Mouse (Mus musculus) adrenal gland, postnatal 10 days (tissue): Measurements from ENCODE around the gene S1pr2. TPM values are rescaled to one million over a fixed set of nuclear protein-coding genes. Genes with fewer than 3 reads are reported as not detected.
"Not testable (repeated sequence)": the region's sequence is repeated elsewhere in the genome, so short reads cannot be mapped to it uniquely, and the experiment has no call there.

ENCODE experiments used
- DNase-seq: peaks from one replicate; pipeline ENCODE4 v3.0.0; 2021; ENCODE audit warnings: mixed read lengths
- long read RNA-seq, 2 experiments: library from polyadenylated mRNA; stranded (forward); transcript quantifications; one replicate each; pipeline ENCODE4 v2.0.0; 2021
- total RNA-seq, 2 experiments: library from RNA; stranded (reverse); gene quantifications; 2 replicates each; pipeline ENCODE4 v1.2.3; 2021

S1pr2 gene
- 1 to 10 TPM; 7.4 to 9.7 TPM for total RNA-seq
- long read RNA-seq, experiment 1, full-length matches to known transcripts: 6 of 17 reads
- long read RNA-seq, experiment 1, partial matches to known transcripts: 0 of 17 reads
- long read RNA-seq, experiment 1, other reads (novel, unspliced or antisense): 11 of 17 reads
- long read RNA-seq, experiment 2, full-length matches to known transcripts: 25 of 26 reads
- long read RNA-seq, experiment 2, partial matches to known transcripts: 0 of 26 reads
- long read RNA-seq, experiment 2, other reads (novel, unspliced or antisense): 1 of 26 reads

- peak; percentile 89 for DNase-seq
Observed at GRCm38 (mm10) chr9:20976216-20976960, at the start of gene S1pr2. S1pr2 (minus strand) TSS chr9:20976781.

DNA sequence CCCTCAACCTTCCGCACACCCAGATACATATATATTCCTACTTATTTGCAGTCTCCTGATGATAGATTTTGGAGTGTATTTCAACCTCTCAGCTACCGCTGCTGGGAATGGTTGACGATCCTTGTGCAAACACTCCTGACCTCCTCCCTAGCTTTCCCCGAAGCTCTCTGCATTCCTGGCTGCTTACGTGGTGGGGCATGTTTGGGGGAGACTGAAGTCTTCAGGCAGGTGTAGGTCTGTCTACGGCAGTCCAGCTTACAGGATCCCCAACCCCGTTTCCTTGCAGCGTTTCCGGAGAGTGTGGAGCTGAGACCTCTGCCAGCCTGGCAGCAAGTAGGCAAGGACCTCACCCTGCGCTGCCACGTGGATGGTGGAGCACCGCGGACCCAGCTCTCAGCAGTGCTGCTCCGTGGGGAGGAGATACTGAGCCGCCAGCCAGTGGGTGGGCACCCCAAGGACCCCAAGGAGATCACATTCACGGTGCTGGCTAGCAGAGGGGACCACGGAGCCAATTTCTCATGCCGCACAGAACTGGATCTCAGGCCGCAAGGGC lies 48.8 kb upstream of the S1pr2 start:
- DNase-seq: no peak

- DNase-seq: no peak
Observed at GRCm38 (mm10) chr9:21022726-21023125, 46.1 kb upstream of the S1pr2 start.

DNA sequence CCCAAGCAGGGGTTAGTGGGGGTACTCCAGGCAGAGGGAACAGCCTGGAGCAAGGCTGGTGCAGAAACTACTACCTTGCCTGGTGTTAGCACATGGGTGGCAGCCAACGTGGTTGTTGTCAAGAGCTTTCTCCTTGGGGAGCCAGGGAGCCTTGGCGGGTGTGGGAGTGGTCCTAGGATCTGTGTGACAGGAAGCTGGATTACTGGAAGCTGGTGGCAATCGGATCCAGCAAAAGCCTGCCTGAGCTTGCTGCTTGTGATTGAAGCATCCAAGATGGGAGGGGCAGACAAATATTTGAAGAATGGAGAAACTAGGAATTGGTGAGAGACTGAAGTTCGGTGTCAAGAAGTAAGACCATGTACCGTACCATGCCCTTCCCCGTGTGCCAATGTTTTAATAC lies 45.7 kb upstream of the S1pr2 start:
- DNase-seq: no peak

- no peak for DNase-seq
Observed at GRCm38 (mm10) chr9:21021363-21021762, 44.8 kb upstream of the S1pr2 start.

GRCm38 (mm10) chr9:21018600-21018999 lies 42.0 kb upstream of the S1pr2 start:
- DNase-seq: no peak

GRCm38 (mm10) chr9:21017177-21017575 lies 40.6 kb upstream of the S1pr2 start:
- no peak for DNase-seq

DNA sequence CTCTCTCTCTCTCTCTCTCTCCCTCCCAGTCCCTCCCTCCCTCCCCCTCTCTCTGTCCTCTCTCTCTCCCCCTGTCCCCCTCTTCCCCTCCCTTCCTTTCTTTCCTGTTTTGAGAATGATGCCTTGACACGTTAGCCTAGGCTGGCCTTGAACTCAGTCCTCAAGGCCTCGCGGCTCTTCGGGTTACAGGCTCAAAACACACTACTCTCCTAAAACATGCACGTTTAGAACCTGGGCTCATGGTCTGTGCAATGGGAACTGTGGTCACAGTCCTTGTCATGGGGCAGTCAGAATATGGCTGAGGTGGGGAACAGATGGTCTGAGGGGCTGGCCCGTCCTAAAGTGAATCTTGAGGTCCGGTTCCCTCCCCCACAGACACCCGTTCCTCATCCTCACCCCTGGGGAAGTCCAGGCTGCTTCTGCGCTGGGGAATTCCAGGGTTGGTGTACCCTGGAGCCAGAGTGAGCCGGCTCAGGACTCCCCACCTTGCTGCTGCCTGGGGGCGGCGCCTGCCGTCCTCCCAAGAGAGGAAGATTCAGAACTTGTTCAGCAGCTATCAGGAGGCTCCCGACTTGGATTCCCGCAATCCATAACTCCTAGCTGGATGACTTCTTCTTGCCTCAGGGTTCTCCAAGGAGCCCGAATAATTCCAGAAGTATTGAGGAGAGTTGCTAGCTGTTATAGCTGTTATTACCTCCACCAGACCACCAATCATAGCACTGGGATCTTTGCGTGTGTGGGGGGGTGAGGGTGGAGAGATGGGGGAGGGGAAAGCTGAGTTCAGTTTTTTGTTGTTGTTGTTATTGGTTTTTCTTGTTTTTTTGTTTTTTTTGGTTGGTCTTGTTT lies 40.0 kb upstream of the S1pr2 start:
- peak; percentile 29 for DNase-seq

DNA sequence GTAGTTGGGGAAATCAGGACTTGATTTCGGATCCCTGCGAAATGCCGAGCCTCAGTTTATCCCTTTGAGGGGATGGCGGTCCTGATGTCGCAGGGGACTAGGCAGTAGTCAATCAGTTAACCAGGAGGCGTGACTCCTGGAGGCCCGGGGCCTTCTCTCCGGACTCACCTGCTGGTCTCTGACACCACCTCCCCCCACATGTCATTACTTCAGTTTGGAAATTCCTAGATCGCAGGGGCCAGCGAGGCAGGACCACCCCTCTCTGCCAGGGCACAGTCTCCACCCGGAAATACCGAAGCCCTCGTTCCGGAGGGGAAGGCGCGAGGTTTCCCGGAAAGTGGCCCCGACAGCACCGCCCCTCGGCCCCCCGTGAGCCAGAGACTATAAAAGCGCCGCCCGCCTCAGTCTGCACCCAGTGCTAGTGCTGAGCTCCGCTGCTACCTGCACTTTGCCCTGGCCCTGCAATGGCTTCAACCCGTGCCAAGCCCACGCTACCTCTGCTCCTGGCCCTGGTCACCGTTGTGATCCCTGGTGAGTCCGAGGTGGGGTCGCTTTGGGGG lies 39.1 kb upstream of the S1pr2 start, which contains the start of gene Icam1:
Gene Icam1, plus strand, starts transcription at position 415 of the 560 bp plus-strand sequence.
- DNase-seq: peak; percentile 72

DNA sequence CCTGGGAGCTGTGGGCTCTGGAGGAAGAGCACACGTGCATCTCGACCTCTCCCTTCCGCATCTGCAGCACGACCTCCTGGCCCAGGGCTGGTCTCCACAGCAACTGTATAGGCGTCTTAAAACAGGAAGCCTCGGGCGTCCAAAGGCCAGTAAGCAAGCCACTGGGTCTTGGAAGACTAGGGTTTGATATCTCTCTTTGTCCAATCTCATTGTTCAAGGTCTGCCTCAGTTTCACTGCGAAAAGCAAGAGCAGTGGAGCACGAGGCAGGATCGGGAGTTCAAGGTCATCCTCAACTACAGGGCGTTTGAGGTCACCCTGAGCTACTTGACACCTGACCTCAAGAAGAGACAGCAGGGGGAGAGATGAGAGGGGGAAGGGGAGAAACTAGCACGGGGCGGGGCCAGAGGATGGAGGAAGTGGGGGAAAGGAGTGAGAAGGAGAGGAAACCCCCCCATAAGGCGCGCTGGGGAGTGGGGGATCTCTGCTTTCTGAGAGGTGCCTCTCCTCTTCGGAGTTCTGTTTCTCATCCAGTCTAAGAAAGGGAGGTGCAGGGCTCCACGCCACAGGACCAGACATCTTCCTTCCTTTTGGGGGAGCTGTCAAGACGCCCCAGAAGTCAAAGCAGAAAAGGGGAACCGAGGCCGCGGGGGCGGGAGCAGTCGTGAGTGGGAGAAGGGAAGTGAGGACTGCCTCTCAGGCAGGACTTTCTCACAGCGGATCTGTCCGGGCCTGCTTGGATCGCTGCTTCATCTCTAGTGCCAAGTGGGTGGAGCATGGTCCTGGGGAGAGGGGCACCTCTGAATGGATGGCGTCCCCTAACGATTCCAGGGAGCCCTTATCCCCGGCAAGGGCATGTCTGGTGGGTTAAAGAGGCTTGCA lies 38.4 kb upstream of the S1pr2 start:
- DNase-seq: peak; percentile 63

- no peak for DNase-seq
Observed at GRCm38 (mm10) chr9:21012368-21012767, 35.8 kb upstream of the S1pr2 start.

DNA sequence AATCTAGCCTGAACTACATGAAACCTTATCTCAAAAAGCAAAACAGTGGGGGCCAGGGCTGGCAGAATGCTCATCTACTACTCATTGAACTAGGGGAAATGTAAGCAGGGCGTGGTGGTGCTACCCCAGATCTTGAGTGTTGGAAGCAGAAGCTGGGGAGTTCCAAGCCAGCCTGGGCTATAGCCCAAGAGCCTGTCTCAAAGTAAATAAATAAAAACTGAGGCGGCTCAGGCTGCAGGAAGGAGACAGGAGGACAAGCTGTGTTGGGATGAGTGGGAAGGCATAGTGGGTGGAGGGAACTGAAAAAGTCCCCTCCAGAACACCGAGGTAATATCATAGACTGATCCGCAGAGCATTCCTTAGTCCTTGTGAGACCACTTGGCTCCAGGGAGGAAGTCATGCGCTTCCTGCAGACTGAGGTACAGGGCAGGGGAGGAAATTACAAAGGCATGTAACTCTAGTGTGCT lies 35.3 kb upstream of the S1pr2 start:
- DNase-seq: no peak

DNA sequence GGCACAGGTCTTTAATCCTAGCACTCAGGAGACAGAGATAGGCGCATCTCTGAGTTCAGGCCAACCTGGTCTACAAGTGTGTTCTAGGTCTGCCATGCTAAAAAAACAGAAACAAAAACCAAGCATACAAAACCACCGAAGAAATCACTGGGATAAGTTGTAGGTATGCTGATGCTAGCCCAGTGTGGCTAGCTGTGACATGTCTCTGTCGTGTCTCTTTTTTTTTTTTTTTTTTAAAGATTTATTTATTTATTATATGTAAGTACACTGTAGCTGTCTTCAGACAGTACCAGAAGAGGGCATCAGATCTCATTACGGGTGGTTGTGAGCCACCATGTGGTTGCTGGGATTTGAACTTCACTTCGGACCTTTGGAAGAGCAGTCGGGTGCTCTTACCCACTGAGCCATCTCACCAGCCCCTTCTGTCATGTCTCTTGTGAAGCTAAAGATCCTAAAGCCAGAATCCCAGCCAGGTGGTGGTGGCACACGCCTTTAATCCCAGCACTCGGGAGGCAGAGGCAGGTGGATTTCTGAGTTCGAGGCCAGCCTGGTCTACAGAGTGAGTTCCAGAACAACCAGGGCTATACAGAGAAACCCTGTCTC lies 34.5 kb upstream of the S1pr2 start:
- not testable (repeated sequence) for DNase-seq

- DNase-seq: no peak
Observed at GRCm38 (mm10) chr9:21010362-21010761, 33.8 kb upstream of the S1pr2 start.

- DNase-seq: no peak
Observed at GRCm38 (mm10) chr9:21008007-21008406, 31.4 kb upstream of the S1pr2 start.

DNA sequence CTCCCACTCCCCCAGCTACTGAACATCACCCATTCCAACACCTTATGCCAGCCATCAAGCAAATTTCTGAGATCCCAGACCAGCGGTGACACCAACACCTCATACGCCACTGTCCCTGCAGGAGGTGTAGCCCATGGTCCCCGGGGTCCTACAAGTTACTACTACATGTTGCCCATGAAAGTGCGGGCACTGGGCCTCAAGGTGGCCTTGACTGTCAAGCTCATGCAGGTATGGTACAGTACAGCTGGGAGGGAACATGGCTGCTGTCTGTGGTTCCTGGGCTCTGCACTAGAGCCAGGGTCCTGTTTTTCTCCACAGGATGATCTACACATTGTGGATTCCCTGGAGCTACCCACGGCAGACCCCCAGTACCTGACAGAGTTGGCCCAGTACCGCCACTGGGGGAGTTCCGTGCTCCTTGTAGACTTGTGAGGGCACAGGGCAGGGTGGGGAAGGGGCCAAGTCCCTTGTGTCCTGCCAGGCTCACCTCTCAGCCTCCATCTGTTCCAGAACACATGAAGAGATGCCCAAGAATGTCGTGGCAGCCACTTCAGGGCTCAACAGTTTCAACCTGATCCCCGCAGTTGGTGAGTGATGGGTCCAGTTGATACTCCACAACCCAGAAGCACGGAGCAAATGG lies 30.9 kb upstream of the S1pr2 start:
- DNase-seq: no peak

DNA sequence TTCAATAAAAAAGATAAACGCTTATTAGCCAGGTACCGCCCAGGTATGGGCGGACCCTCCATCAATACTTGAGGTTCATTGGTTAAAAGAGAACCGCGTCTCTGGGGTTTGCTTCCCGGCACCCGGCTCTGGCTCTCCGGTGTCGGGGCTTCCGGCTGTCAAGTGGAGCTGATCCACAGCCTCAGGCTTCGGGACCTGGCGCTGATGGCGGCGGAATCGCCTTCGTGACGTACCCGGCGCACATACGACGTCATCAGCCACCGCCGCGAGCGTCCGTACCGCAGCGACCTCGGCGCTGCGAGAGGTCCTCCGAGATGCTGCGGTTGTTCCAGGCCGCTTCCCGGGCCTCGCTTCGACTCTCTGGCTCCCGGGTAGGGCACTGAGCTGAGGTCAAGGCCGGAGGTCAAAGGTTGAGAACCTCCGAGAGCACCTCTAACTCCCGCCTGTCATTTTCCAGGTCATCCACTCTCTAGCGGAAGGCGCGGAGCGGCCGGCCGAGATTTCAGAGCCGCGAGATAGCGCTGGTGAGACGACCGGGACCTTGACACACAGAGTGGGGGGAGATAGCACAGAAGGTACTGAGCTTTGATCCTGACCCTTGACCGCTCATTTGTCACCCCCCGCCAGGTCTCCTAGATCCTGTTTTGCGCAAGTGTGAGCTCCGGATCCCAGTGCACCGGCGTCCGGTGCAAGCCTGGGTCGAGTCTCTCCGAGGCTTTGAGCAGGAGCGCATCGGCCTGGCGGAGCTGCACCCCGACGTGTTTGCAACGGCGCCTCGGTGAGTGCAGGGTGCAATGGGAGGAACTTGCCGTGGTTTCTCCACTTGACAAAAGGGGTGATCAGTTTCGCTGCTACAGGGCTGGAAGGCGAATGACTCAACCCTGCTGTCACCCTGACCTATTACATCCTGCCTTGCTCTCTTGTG lies 26.3 kb upstream of the S1pr2 start, which contains the start of gene Mrpl4:
Gene Mrpl4, plus strand, starts transcription at position 112 of the 925 bp plus-strand sequence.
- DNase-seq: peak; percentile 94

DNA sequence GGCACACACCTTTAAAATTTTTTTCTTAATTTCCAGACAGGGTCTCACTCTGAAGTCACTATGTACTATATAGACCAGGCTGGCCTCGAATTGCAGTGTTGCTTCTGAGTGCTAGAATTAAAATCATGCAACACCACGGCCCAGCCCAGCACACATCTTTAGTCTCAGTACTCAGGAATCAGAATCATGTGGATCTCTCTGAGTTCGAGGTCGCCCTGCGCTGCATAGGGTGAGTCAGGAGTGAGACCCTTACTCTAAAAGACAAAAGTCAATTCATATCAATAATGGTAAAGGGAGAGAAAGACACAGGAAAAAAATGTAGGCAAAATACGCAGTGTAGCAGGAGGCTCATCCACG lies 25.7 kb upstream of the S1pr2 start:
- DNase-seq: no peak
